Mouse (Mus musculus): ENCODE data around the gene Foxg1. TPM values are rescaled to one million over a fixed set of nuclear protein-coding genes. Genes with fewer than 3 reads are reported as not detected.

Gene Foxg1
- polyA plus RNA-seq, 1 experiment: 0.49 TPM

DNA sequence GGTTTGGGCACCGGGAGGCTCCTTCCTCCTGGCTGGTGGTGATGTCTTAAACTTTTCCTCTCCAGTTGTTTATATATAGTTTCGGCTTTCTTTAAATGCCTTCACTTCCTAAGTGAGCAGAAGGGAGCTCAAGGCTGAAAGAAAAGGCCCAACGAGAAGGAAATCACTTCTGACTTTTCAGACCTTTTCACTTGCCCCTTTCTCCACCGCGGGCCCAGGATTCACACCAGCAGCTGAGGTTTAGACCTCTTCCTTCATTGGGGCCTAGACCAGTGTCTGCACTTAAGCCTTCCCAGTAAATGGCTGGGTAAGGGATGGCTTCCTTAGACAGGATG is 19.3 kb downstream of the Foxg1 start:
- Histone ChIP-seq H3K36me3 (ENCODE audit: control insufficient read depth, insufficient read depth, low read length, poor library complexity, severe bottlenecking) (no peaks in the 10 kb centered on the region), H3K4me1 (ENCODE audit: control insufficient read depth, insufficient read depth, low read length) (no peaks in the 10 kb centered on the region), H3K9me3 (replicated peaks; ENCODE audit: control insufficient read depth, insufficient read depth, low read length, poor library complexity, severe bottlenecking) (no peaks in the 10 kb centered on the region), H3K9ac (ENCODE audit: low read depth, poor library complexity, severe bottlenecking) (peak overlapping the region; percentile 58), H3K27ac (ENCODE audit: insufficient read depth, low read length) (no peak overlapping the region), H3K27me3 (ENCODE audit: control insufficient read depth, insufficient read depth, low read length, poor library complexity, severe bottlenecking) (peaks cover 17% of the 10 kb centered on the region), H3K4me3 (ENCODE audit: low read depth, low read length) (peak overlapping the region; percentile 46)
- TF ChIP-seq POLR2A (IDR thresholded peaks at IDR 0.05; ENCODE audit: insufficient read depth, low read length): no peak
- no peak for TF ChIP-seq EP300 (IDR thresholded peaks at IDR 0.05; ENCODE audit: insufficient read depth, low read depth, low read length)
- no peak for TF ChIP-seq CTCF (IDR thresholded peaks at IDR 0.05; ENCODE audit: low read depth, low read length)

DNA sequence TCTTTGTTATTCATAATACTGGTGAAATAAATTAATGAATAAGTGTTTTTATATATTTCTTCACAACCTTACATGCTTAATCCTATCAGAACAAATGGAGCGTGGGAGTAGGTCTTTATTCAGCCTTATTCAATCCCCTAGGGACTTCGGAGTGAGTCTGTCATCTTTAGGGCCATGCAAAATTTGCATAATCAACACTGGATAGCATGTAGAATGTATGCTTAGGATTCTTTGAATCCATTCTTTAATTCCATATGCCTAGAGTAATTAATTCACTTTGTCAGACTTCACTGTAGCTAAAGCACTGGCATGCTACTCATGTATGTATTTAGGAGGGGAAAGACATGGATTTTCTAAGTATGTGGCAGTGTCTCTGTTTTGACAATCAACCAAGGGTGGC is 27.4 kb downstream of the Foxg1 start:
- H3K4me3 ChIP-seq (ENCODE audit: low read depth, low read length): no peak overlapping the region
- H3K27ac ChIP-seq (ENCODE audit: insufficient read depth, low read length): no peak overlapping the region
- H3K9me3 ChIP-seq (replicated peaks; ENCODE audit: control insufficient read depth, insufficient read depth, low read length, poor library complexity, severe bottlenecking): no peaks in the 10 kb centered on the region
- no peak for TF ChIP-seq EP300 (IDR thresholded peaks at IDR 0.05; ENCODE audit: insufficient read depth, low read depth, low read length)
- no peak for TF ChIP-seq POLR2A (IDR thresholded peaks at IDR 0.05; ENCODE audit: insufficient read depth, low read length)
- no peaks in the 10 kb centered on the region for H3K27me3 ChIP-seq (ENCODE audit: control insufficient read depth, insufficient read depth, low read length, poor library complexity, severe bottlenecking)
- H3K36me3 ChIP-seq (ENCODE audit: control insufficient read depth, insufficient read depth, low read length, poor library complexity, severe bottlenecking): no peaks in the 10 kb centered on the region
- H3K4me1 ChIP-seq (ENCODE audit: control insufficient read depth, insufficient read depth, low read length): no peaks in the 10 kb centered on the region
- H3K9ac ChIP-seq (ENCODE audit: low read depth, poor library complexity, severe bottlenecking): no peak overlapping the region

DNA sequence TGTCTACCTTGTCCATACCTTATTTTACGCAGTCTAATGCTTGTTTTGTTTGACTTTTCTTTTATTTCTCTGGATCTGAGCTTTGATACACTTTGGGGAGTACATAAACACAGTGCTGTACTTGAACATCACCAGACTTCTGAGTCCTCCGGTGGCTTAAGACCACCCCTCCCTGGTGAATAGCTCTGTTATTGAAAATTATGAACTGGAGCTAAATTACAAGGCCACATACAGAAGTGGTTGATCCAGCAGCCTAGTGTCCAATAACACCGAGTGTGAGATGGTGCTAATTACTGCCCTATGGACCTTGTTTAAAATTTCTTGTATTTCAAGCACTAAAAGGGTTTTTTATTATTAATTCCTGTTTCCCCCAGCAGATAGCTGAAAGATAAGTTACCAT is 35.5 kb downstream of the Foxg1 start:
- Histone ChIP-seq H3K36me3 (ENCODE audit: control insufficient read depth, insufficient read depth, low read length, poor library complexity, severe bottlenecking) (no peaks in the 10 kb centered on the region), H3K9ac (ENCODE audit: low read depth, poor library complexity, severe bottlenecking) (no peak overlapping the region), H3K9me3 (replicated peaks; ENCODE audit: control insufficient read depth, insufficient read depth, low read length, poor library complexity, severe bottlenecking) (no peaks in the 10 kb centered on the region)

More for the DNA sequence above, 35.5 kb downstream of the Foxg1 start:
- Histone ChIP-seq H3K27ac (ENCODE audit: insufficient read depth, low read length) (no peak overlapping the region), H3K27me3 (ENCODE audit: control insufficient read depth, insufficient read depth, low read length, poor library complexity, severe bottlenecking) (no peaks in the 10 kb centered on the region), H3K4me3 (ENCODE audit: low read depth, low read length) (no peak overlapping the region), H3K4me1 (ENCODE audit: control insufficient read depth, insufficient read depth, low read length) (no peaks in the 10 kb centered on the region)
- TF ChIP-seq EP300 (IDR thresholded peaks at IDR 0.05; ENCODE audit: insufficient read depth, low read depth, low read length) (no peak), POLR2A (IDR thresholded peaks at IDR 0.05; ENCODE audit: insufficient read depth, low read length) (no peak), CTCF (IDR thresholded peaks at IDR 0.05; ENCODE audit: low read depth, low read length) (no peak)

Other genes with a start within 250 kb of the Foxg1 start
- gene Gm43517, start 2.5 kb downstream of the Foxg1 start, polyA plus RNA-seq (2011; ENCODE audit: insufficient read depth, insufficient read length, low read depth, missing spikeins): not detected in 2 replicates

All from ES-Bruce4 (cell line).